Comparison of ENCODE assay signal across 25 mouse cellular contexts in the genomic region with DNA sequence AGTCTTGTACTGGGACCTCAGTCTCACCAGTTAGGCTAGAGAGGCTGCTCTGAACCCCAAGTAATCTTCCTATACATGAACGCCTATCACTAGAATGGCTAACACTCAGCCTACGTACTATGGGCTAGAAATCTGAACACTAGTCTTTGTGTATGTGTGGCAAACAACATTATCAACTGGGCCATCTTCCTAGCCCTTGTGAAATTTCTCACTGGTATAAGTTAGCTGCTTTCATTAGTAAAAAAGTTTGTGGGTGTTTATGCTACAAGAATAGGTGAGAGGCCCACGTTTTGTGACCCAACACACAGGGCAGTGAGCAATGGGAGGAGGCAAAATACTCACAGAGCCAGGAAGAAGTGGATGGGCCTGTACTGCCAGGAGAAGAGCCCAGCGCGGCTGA. TPM values are rescaled to one million over a fixed set of nuclear protein-coding genes. Genes with fewer than 3 reads are reported as not detected.
DNase-seq lines count a peak whose midpoint lies in the region; ATAC-seq and TF ChIP-seq lines count a peak whose summit lies in the region.
"Had no signal": no experiment of that assay in that cellular context is flagged by ENCODE, and none has a peak within 500 bp of the region (broad histone marks: within the 10 kb centered on the region; RNA-seq: fewer than 3 reads in every experiment).

No protein-coding gene starts in this region.

- 79% methylated on average over 5 of the region's 5 CpGs for WGBS in hindbrain, postnatal 0 days

- H3K4me3 ChIP-seq in hindbrain, postnatal 0 days (ENCODE audit: low read length): no peak overlapping the region

- no peak for TF ChIP-seq CTCF in hindbrain, postnatal 0 days (IDR thresholded peaks at IDR 0.05; ENCODE audit: low read depth)

- H3K9me3 ChIP-seq in hindbrain, postnatal 0 days (ENCODE audit: low read length): no peaks in the 10 kb centered on the region
- H3K9me3 ChIP-seq: G1E had no signal

- H3K27ac ChIP-seq in hindbrain, postnatal 0 days: no peak overlapping the region

- ATAC-seq in hindbrain, postnatal 0 days: no peak
- ATAC-seq: activated CD4-positive, CD25-positive, alpha-beta regulatory T cell, adult 4 months; CD4-positive, CD25-positive, alpha-beta regulatory T cell, adult 4 months; Patski had no signal

- H3K4me1 ChIP-seq in hindbrain, postnatal 0 days (ENCODE audit: insufficient read depth, low read length): no peaks in the 10 kb centered on the region

- peak; percentile 74 for DNase-seq in fat pad, adult 2 months (ENCODE audit: extremely low read depth, low read depth, low spot score)
- DNase-seq in gonadal fat pad, adult 2 months (ENCODE audit: low read depth): peak; percentile 70
- no peak for DNase-seq in hindbrain, postnatal 0 days (ENCODE audit: low spot score)
- DNase-seq in right cerebral cortex, adult 2 months (ENCODE audit: low spot score in 2 of 2): no peak
- DNase-seq: adrenal gland, adult 2 months; adrenal gland, adult 8-10 months; adrenal gland, postnatal 10 days; adrenal gland, postnatal 14 days; adrenal gland, postnatal 25 days; adrenal gland, postnatal 36 days; B cell, adult 2 months; cerebellum, adult 11 months; cerebellum, adult 11-12 months; cerebellum, adult 18-20 months had no signal

- H3K4me2 ChIP-seq in hindbrain, postnatal 0 days (ENCODE audit: low read depth, low read length): no peak overlapping the region

- H3K36me3 ChIP-seq in hindbrain, postnatal 0 days (ENCODE audit: insufficient read depth, low read length): no peaks in the 10 kb centered on the region
- H3K36me3 ChIP-seq: G1E had no signal

- H3K27me3 ChIP-seq in hindbrain, postnatal 0 days (ENCODE audit: insufficient read depth, low read length): no peaks in the 10 kb centered on the region
- H3K27me3 ChIP-seq: Patski had no signal

- no peak overlapping the region for H3K9ac ChIP-seq in hindbrain, postnatal 0 days (replicated peaks; ENCODE audit: low read length)

RNA-seq across cellular contexts. Expression of gene Spdye4a, which starts 5.7 kb away (rescaled TPM):
- polyA plus RNA-seq in gonadal fat pad, adult 2 months (2012; rRNA removed): not detected in 2 replicates
- 0.84 TPM in 1 of 2 replicates, not detected in the other for total RNA-seq in hindbrain, postnatal 0 days (2014; rRNA removed)
- polyA plus RNA-seq in hindbrain, postnatal 0 days (2015; fragmentation: Nextera tagmentation; extraction: Ambion mirVana): not detected in 2 replicates
- total RNA-seq: adrenal gland, adult 18-20 months; adrenal gland, adult 2 months; adrenal gland, adult 8-10 months; adrenal gland, postnatal 10 days; adrenal gland, postnatal 14 days; adrenal gland, postnatal 25 days; adrenal gland, postnatal 36 days; adrenal gland, postnatal 4 days; CH12.LX; ES-E14; G1E; MEL had no signal
- polyA plus RNA-seq: activated CD4-positive, CD25-positive, alpha-beta regulatory T cell, adult 4 months; adrenal gland, adult 2 months; brain, embryonic 14.5 days; C2C12; CD4-positive, CD25-positive, alpha-beta regulatory T cell, adult 4 months; G1E; Patski had no signal

RNA-seq across cellular contexts. Expression of gene Zfp12, which starts 14.0 kb away (rescaled TPM):
- 9.0 and 9.9 TPM in 2 replicates for polyA plus RNA-seq in gonadal fat pad, adult 2 months (2012; rRNA removed)
- 32.6 and 33.5 TPM in 2 replicates for total RNA-seq in hindbrain, postnatal 0 days (2014; rRNA removed)
- 12.2 and 12.3 TPM in 2 replicates for polyA plus RNA-seq in hindbrain, postnatal 0 days (2015; fragmentation: Nextera tagmentation; extraction: Ambion mirVana)

RNA-seq across cellular contexts. Expression of gene Spdye4b, which starts 40.2 kb away (rescaled TPM):
- not detected in 2 replicates for polyA plus RNA-seq in gonadal fat pad, adult 2 months (2012; rRNA removed)
- total RNA-seq in hindbrain, postnatal 0 days (2014; rRNA removed): 0.11 TPM in 1 of 2 replicates, not detected in the other
- not detected in 2 replicates for polyA plus RNA-seq in hindbrain, postnatal 0 days (2015; fragmentation: Nextera tagmentation; extraction: Ambion mirVana)
- total RNA-seq: adrenal gland, adult 18-20 months; adrenal gland, adult 2 months; adrenal gland, adult 8-10 months; adrenal gland, postnatal 10 days; adrenal gland, postnatal 14 days; adrenal gland, postnatal 25 days; adrenal gland, postnatal 36 days; adrenal gland, postnatal 4 days; CH12.LX; MEL had no signal
- polyA plus RNA-seq: adrenal gland, adult 2 months; brain, embryonic 14.5 days; C2C12; CD4-positive, CD25-positive, alpha-beta regulatory T cell, adult 4 months; G1E; Patski had no signal

RNA-seq across cellular contexts. Expression of gene Rbak, which starts 40.4 kb away (rescaled TPM):
- 5.0 and 5.2 TPM in 2 replicates for polyA plus RNA-seq in gonadal fat pad, adult 2 months (2012; rRNA removed)
- total RNA-seq in hindbrain, postnatal 0 days (2014; rRNA removed): 11.8 and 13.3 TPM in 2 replicates
- 9.3 and 10.0 TPM in 2 replicates for polyA plus RNA-seq in hindbrain, postnatal 0 days (2015; fragmentation: Nextera tagmentation; extraction: Ambion mirVana)

RNA-seq across cellular contexts. Expression of gene Zfp316, which starts 48.8 kb away (rescaled TPM):
- polyA plus RNA-seq in gonadal fat pad, adult 2 months (2012; rRNA removed): 10.2 and 15.0 TPM in 2 replicates
- 28.0 and 31.3 TPM in 2 replicates for total RNA-seq in hindbrain, postnatal 0 days (2014; rRNA removed)
- 5.4 and 6.2 TPM in 2 replicates for polyA plus RNA-seq in hindbrain, postnatal 0 days (2015; fragmentation: Nextera tagmentation; extraction: Ambion mirVana)

Comparison
In these comparisons a context has a peak if more than half of its experiments do, and no peak if none do; other contexts are left out.
1. DNase-seq: peak in fat pad, adult 2 months (single experiment) and gonadal fat pad, adult 2 months (single experiment); none in hindbrain, postnatal 0 days (single experiment) and right cerebral cortex, adult 2 months (0 of 2).